Mouse (Mus musculus) mouse embryonic stem cell (cell line): ENCODE measurements around the gene Rptor.

Source experiments
- in situ Hi-C, 2 experiments: fragments of 300-500 bp; cut with MboI; formaldehyde crosslinking; loops; 1 replicate in 1 of 2; 3 replicates in 1 of 2; pipeline ENCODE4 v1.14.3; 2019 to 2020; ENCODE audit warnings: low sequenced_read_pairs in 2 of 2, low pct_unique_long_range_greater_than_20kb in 1 of 2, mixed read lengths in 1 of 2; ENCODE audit not compliant: unreplicated experiment in 1 of 2

Rptor gene

GRCm38 (mm10) chr11:119715437-119715836 is 112.7 kb downstream of the Rptor start:
- in situ Hi-C loops, result no loop called here

GRCm38 (mm10) chr11:119715841-119716596 is 113.3 kb downstream of the Rptor start:
- in situ Hi-C loops, result no loop called here

GRCm38 (mm10) chr11:119718115-119718514 is 115.4 kb downstream of the Rptor start:
- in situ Hi-C loops, result no loop called here

GRCm38 (mm10) chr11:119720101-119721048 is 117.7 kb downstream of the Rptor start:
- in situ Hi-C loops, result no loop called here

GRCm38 (mm10) chr11:119724709-119725108 is 122.0 kb downstream of the Rptor start:
- in situ Hi-C loops, result no loop called here

- in situ Hi-C loops, result no loop called here
Measured at GRCm38 (mm10) chr11:119731382-119731781, 128.7 kb downstream of the Rptor start.

- in situ Hi-C loops, result no loop called here
Measured at GRCm38 (mm10) chr11:119732362-119732761, 129.7 kb downstream of the Rptor start.

- in situ Hi-C loops, result no loop called here
Measured at GRCm38 (mm10) chr11:119732961-119733656, 130.4 kb downstream of the Rptor start.

GRCm38 (mm10) chr11:119733657-119733990 is 130.9 kb downstream of the Rptor start:
- in situ Hi-C loops, result no loop called here

- in situ Hi-C loops, result no loop called here
Measured at GRCm38 (mm10) chr11:119735152-119735551, 132.4 kb downstream of the Rptor start.

GRCm38 (mm10) chr11:119738990-119739846 is 136.5 kb downstream of the Rptor start:
- in situ Hi-C loops, result no loop called here

- in situ Hi-C loops, result no loop called here
Measured at GRCm38 (mm10) chr11:119741401-119741800, 138.7 kb downstream of the Rptor start.

- in situ Hi-C loops, result no loop called here
Measured at GRCm38 (mm10) chr11:119744436-119744835, 141.7 kb downstream of the Rptor start.

- in situ Hi-C loops, result no loop called here
Measured at GRCm38 (mm10) chr11:119745333-119745732, 142.6 kb downstream of the Rptor start.

- in situ Hi-C loops, result no loop called here
Measured at GRCm38 (mm10) chr11:119754459-119754858, 151.8 kb downstream of the Rptor start.

GRCm38 (mm10) chr11:119758214-119758613 is 155.5 kb downstream of the Rptor start:
- in situ Hi-C loops, result no loop called here

GRCm38 (mm10) chr11:119758705-119759327 is 156.1 kb downstream of the Rptor start:
- in situ Hi-C loops, result no loop called here

- in situ Hi-C loops, result no loop called here
Measured at GRCm38 (mm10) chr11:119762911-119763310, 160.2 kb downstream of the Rptor start.
